Mouse (Mus musculus) intestine, postnatal 0 days (tissue): ENCODE measurements around the gene Taf6l. TPM values are rescaled to one million over a fixed set of nuclear protein-coding genes. Genes with fewer than 3 reads are reported as not detected.

Source experiments
- ATAC-seq: fragments of 200-750 bp; cut with Nextera tagmentation; 2 replicates; pipeline ENCODE4 v1.8.0; 2017; ENCODE audit warnings: mild to moderate bottlenecking, moderate TSS enrichment, moderate library complexity
- H3K27ac ChIP-seq: fragments of 300-500 bp; sonication (generic); 2 replicates; pipeline ENCODE4 v1.5.1; 2014; ENCODE audit warnings: mild to moderate bottlenecking, low read depth, low read length, moderate library complexity
- H3K27me3 ChIP-seq: fragments of 300-500 bp; sonication (generic); replicated peaks from 2 replicates; pipeline ENCODE4 v1.6.1; 2014; ENCODE audit warnings: low read length, mixed read lengths; ENCODE audit not compliant: control insufficient read depth, insufficient read depth
- H3K36me3 ChIP-seq: fragments of 300-500 bp; sonication (generic); 2 replicates; pipeline ENCODE4 v1.6.1; 2014; ENCODE audit warnings: mild to moderate bottlenecking, moderate library complexity; ENCODE audit not compliant: control insufficient read depth, insufficient read depth
- H3K4me1 ChIP-seq: fragments of 300-500 bp; sonication (generic); replicated peaks from 2 replicates; pipeline ENCODE4 v1.6.1; 2014; ENCODE audit warnings: antibody characterized with exemption, low read length, mixed read lengths; ENCODE audit not compliant: control insufficient read depth, insufficient read depth
- H3K4me2 ChIP-seq: fragments of 300-500 bp; sonication (generic); replicated peaks from 2 replicates; pipeline ENCODE4 v1.6.1; 2014; ENCODE audit warnings: low read depth, mild to moderate bottlenecking, moderate library complexity
- H3K4me3 ChIP-seq: fragments of 300-500 bp; sonication (generic); 2 replicates; pipeline ENCODE4 v1.5.1; 2014; ENCODE audit warnings: low read depth, low read length
- H3K9ac ChIP-seq: fragments of 300-500 bp; sonication (generic); 2 replicates; pipeline ENCODE4 v1.6.1; 2014; ENCODE audit warnings: mild to moderate bottlenecking, low read depth, low read length
- H3K9me3 ChIP-seq: fragments of 300-500 bp; sonication (generic); 2 replicates; pipeline ENCODE4 v1.6.1; 2016; ENCODE audit warnings: mixed run types; ENCODE audit not compliant: control insufficient read depth
- CTCF ChIP-seq: sonication (generic); IDR thresholded peaks from 2 replicates; pipeline ENCODE4 v1.5.1; 2016; ENCODE audit warnings: low read depth, mild to moderate bottlenecking, control low read depth, antibody characterized with exemption, moderate library complexity
- WGBS: fragments of 180-500 bp; shearing (Covaris S2); extraction: QIAGEN DNeasy Blood & Tissue Kit; methylation state at CpG from one replicate; pipeline ENCODE4 v1.1.7; 2014; 5-methylcytosine and 5-hydroxymethylcytosine counted together
- polyA plus RNA-seq: library from polyadenylated mRNA; unstranded; fragments of >200 nt; fragmentation: Nextera tagmentation; extraction: Ambion mirVana; gene quantifications from 2 replicates; pipeline ENCODE4 v1.2.1, GENCODE M21; 2015

Gene Taf6l
- polyA plus RNA-seq, 1 experiment from 2014 or later: 12.0 TPM

DNA sequence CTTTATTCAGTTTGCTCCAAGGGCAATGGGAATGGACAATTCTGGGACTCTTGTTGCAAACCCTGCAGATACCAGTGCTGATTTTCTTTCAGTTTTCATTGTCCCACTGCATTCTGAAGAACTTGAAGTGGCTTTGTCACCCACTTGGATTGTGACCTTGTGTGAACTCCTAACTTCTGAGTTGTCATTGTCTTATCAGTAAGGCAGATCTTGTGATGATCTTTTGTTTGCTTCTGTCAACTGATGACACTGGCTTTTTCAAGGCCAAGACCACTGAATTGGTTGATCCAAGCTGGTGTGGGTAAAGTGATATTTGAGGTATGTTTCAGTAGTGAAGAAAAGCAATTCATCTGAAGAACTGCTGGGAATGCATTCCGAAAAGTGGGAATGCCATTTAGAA, 40.8 kb downstream of the Taf6l start:
- Histone ChIP-seq H3K4me1 (0 out of 2 replicates have a peak, but pooled peaks cover 5% of the 10 kb centered on the region), H3K9me3 (no peaks in the 10 kb centered on the region), H3K4me2 (no peak overlapping the region), H3K27me3 (no peaks in the 10 kb centered on the region), H3K4me3 (no peak overlapping the region), H3K9ac (no peak overlapping the region), H3K36me3 (peaks cover 69% of the 10 kb centered on the region), H3K27ac (no peak overlapping the region)
- no peak for TF ChIP-seq CTCF
- 98% methylated on average over 1 of the region's 1 CpGs for WGBS
- ATAC-seq: no peak

DNA sequence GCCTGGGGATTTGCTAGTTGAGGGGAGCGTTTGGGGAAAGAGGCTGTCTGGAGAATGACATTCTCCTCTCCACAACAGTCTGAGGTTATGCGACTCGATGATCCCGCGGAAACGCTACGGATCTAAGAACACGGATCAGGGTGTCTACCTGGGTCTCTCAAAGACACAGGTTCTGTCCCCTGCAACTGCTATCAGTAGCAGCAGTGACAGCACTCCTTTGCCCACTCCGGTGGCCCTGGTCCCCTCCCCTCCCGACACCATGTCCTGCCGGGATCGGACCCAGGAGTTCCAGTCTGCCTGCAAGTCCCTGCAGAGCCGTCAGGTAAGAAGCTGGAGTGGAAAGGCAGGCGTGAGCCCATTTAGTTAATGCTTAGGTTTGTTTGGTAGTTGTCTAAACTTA, 44.0 kb downstream of the Taf6l start:
- H3K9ac ChIP-seq: peak overlapping the region; percentile 91
- WGBS: 5% methylated on average over 14 of the region's 14 CpGs
- no peaks in the 10 kb centered on the region for H3K27me3 ChIP-seq
- 0 out of 2 replicates have a peak, but pooled peaks cover 5% of the 10 kb centered on the region for H3K4me1 ChIP-seq
- H3K9me3 ChIP-seq: no peaks in the 10 kb centered on the region
- ATAC-seq: no peak
- no peak for TF ChIP-seq CTCF
- peak overlapping the region; percentile 80 for H3K4me2 ChIP-seq
- H3K36me3 ChIP-seq: peaks cover 62% of the 10 kb centered on the region
- peak overlapping the region; percentile 83 for H3K4me3 ChIP-seq
- H3K27ac ChIP-seq: peak overlapping the region; percentile 93

DNA sequence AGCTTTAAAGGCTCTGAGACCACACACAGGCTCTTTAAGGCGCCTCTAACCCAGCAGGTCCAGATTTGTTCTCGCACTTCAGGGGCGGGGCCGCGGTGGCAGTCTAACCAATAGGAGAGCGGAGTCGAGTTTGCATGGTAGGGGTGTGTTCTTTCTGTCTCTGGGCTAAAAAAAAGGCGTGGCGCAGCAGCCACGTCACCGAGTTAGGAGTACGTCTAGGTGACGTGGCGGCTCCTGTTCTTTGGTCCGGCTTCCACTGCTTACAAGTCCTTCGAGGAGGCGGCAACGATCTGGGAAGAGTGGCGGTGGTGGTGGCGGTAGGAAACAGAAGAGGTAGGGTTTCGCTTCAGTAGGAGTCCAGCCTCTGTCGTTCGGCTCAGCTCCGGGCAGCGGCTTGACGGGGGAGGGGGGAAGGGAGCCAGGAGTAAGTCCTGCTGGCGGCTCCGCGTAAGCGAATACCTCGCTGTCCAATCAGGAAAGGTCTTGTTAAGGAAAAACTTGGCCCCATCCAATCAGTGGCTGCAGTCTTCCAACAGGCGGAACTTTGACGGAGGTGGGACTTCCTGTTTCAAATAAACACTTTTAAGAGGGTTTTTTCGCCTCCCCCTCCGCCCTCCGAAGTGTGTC, 44.9 kb downstream of the Taf6l start, which contains the start of gene Stx5a:
TSS of gene Stx5a (plus strand) at position 171 of the 627 bp plus-strand sequence.
- peak within 1 kb of the TSS; percentile 91 for H3K9ac ChIP-seq
- peak within 1 kb of the TSS; percentile 93 for H3K27ac ChIP-seq
- 0 out of 2 replicates have a peak, but pooled peaks cover 5% of the 10 kb centered on the region for H3K4me1 ChIP-seq
- 0 out of 2 replicates have a peak, but pooled peaks have one; percentile 6 for TF ChIP-seq CTCF
- H3K27me3 ChIP-seq: no peaks in the 10 kb centered on the region
- peak within 1 kb of the TSS; percentile 83 for H3K4me3 ChIP-seq
- H3K36me3 ChIP-seq: peaks cover 54% of the 10 kb centered on the region
- H3K9me3 ChIP-seq: no peaks in the 10 kb centered on the region
- H3K4me2 ChIP-seq: peak within 1 kb of the TSS; percentile 80
- under 1% methylated on average over 36 of the region's 36 CpGs for WGBS
- peak; percentile 98 for ATAC-seq

DNA sequence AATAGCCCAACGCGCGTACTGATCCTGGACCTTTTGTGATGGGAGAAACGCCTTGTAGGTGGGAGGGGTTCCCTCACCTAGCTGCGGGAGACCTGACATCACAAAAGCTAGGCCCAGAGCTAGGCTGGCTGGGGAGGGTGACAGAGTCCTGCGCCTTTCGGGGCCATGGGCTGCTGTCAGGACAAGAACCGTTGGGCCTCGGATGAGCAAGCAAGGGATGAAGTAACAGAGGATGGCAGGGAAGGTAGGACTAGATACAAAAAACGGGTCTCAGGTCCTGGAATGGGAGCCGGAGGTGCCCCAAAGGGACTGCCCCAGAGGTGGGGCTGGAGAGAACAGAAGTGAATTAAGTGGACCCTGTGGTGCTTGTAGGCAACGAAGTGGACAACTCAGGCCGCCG, 45.6 kb downstream of the Taf6l start, which contains the start of gene 1700092M07Rik:
TSS of gene 1700092M07Rik (plus strand) at position 116 of the 400 bp plus-strand sequence.
- peaks cover 48% of the 10 kb centered on the region for H3K36me3 ChIP-seq

DNA sequence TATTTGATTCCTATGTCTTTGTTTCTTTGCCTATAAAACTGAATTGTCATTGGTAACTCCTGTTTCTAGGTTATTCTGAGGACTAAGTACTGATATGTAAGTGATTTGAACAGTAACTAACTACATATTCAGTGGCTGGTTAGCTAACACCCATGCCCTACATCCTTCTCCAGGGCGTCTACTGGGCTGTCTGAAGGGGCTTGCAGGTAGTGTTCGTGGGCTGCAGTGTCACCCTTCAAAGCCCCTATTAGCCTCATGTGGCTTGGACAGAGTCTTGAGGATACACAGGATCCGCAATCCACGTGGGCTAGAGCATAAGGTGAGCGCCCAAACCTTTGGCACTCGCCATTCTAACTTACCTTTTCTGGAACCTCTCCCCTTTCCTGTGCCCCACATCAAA, 46.6 kb downstream of the Taf6l start:
- H3K9me3 ChIP-seq: no peaks in the 10 kb centered on the region

More for the DNA sequence above, 45.6 kb downstream of the Taf6l start, which contains the start of gene 1700092M07Rik:
- H3K9ac ChIP-seq: peak within 1 kb of the TSS; percentile 91
- H3K4me2 ChIP-seq: peak within 1 kb of the TSS; percentile 80
- WGBS: 61% methylated on average over 14 of the region's 14 CpGs
- 0 out of 2 replicates have a peak, but pooled peaks cover 5% of the 10 kb centered on the region for H3K4me1 ChIP-seq
- H3K9me3 ChIP-seq: no peaks in the 10 kb centered on the region
- no peak for ATAC-seq
- H3K27me3 ChIP-seq: no peaks in the 10 kb centered on the region
- H3K4me3 ChIP-seq: peak within 1 kb of the TSS; percentile 83
- TF ChIP-seq CTCF: no peak
- peak within 1 kb of the TSS; percentile 93 for H3K27ac ChIP-seq

DNA sequence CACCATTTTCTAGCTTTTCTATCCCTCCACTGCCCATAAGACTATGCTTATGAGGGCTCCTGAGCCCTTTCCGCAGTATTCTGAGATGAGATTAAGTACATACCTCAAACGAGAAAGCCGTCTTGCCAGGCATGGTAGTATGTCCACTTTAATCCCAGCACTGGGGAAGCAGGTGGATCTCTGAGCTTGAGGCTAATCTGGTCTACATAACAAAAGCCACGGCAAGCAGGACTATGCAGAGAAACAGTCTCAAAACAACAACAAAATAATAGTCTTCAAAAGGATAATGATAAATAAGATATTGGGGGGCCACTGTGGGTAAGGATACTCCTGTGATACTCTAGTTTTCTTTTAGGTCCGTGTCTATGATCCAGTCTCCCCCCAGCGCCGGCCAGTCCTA, 47.3 kb downstream of the Taf6l start:
- Histone ChIP-seq H3K4me1 (0 out of 2 replicates have a peak, but pooled peaks cover 5% of the 10 kb centered on the region), H3K9ac (no peak overlapping the region), H3K27me3 (no peaks in the 10 kb centered on the region), H3K27ac (no peak overlapping the region), H3K9me3 (no peaks in the 10 kb centered on the region), H3K4me2 (no peak overlapping the region), H3K36me3 (peaks cover 35% of the 10 kb centered on the region), H3K4me3 (no peak overlapping the region)
- TF ChIP-seq CTCF: no peak
- WGBS: 89% methylated on average over 7 of the region's 7 CpGs
- no peak for ATAC-seq

More for the DNA sequence above, 46.6 kb downstream of the Taf6l start:
- H3K4me1 ChIP-seq: 0 out of 2 replicates have a peak, but pooled peaks cover 5% of the 10 kb centered on the region
- H3K27me3 ChIP-seq: no peaks in the 10 kb centered on the region
- no peak overlapping the region for H3K4me3 ChIP-seq
- H3K9ac ChIP-seq: no peak overlapping the region
- no peak overlapping the region for H3K27ac ChIP-seq
- H3K4me2 ChIP-seq: no peak overlapping the region
- ATAC-seq: no peak
- TF ChIP-seq CTCF: no peak
- peaks cover 39% of the 10 kb centered on the region for H3K36me3 ChIP-seq
- 90% methylated on average over 6 of the region's 6 CpGs for WGBS
